In genomic region chr5:117976263-117976656, GRCm38 (mm10) we compare ENCODE assay signal across 8 mouse cellular contexts. TPM values are rescaled to one million over a fixed set of nuclear protein-coding genes. Genes with fewer than 3 reads are reported as not detected.
DNase-seq lines count a peak whose midpoint lies in the region; ATAC-seq and TF ChIP-seq lines count a peak whose summit lies in the region.

No protein-coding gene starts in this region.

- no peak for TF ChIP-seq POLR2A in cerebellum, adult 2 months (IDR thresholded peaks at IDR 0.05; ENCODE audit: borderline replicate concordance, insufficient read depth, low read length)
- TF ChIP-seq POLR2A in limb, embryonic 14.5 days (IDR thresholded peaks at IDR 0.05; ENCODE audit: borderline replicate concordance, extremely low read depth, insufficient read depth, insufficient read length), result no peak

- peaks cover 3% of the 10 kb centered on the region; the same call in 1 of the 2 replicates for H3K4me1 ChIP-seq in cerebellum, adult 2 months (ENCODE audit: control insufficient read depth, insufficient read depth, low read length)
- H3K4me1 ChIP-seq in neural tube, embryonic 11.5 days (ENCODE audit: control insufficient read depth, insufficient read depth, low read length), result peaks cover 7% of the 10 kb centered on the region
- peaks cover 9% of the 10 kb centered on the region for H3K4me1 ChIP-seq in limb, embryonic 14.5 days (ENCODE audit: control insufficient read depth, insufficient read depth, low read length)
- H3K4me1 ChIP-seq in stomach, embryonic 14.5 days (ENCODE audit: control insufficient read depth, insufficient read depth, low read length), result peaks cover 19% of the 10 kb centered on the region

- H3K9ac ChIP-seq in neural tube, embryonic 11.5 days (ENCODE audit: low read length), result peak overlapping the region; percentile 98
- H3K9ac ChIP-seq in limb, embryonic 14.5 days (ENCODE audit: low read depth, low read length, severe bottlenecking), result peak overlapping the region; percentile 92; the same call in 1 of the 2 replicates
- peak overlapping the region; percentile 89; the same call in 1 of the 2 replicates for H3K9ac ChIP-seq in stomach, embryonic 14.5 days (replicated peaks; ENCODE audit: low read depth, low read length)

- ATAC-seq in neural tube, embryonic 11.5 days (ENCODE audit: insufficient read depth, low FRiP score, low TSS enrichment), result peak; percentile 11; the same call in 1 of the 2 replicates
- ATAC-seq in limb, embryonic 14.5 days (ENCODE audit: low FRiP score, low read depth), result no peak
- no peak for ATAC-seq in stomach, embryonic 14.5 days (ENCODE audit: insufficient number of reproducible peaks, insufficient read depth, low FRiP score, low read depth)

- peaks cover 2% of the 10 kb centered on the region; the same call in 1 of the 2 replicates for H3K36me3 ChIP-seq in neural tube, embryonic 11.5 days (ENCODE audit: control insufficient read depth, insufficient read depth, low read length)
- H3K36me3 ChIP-seq in limb, embryonic 14.5 days (ENCODE audit: control insufficient read depth, insufficient read depth, low read length), result peaks cover 21% of the 10 kb centered on the region
- H3K36me3 ChIP-seq in stomach, embryonic 14.5 days (ENCODE audit: control insufficient read depth, insufficient read depth, low read length), result peaks cover 9% of the 10 kb centered on the region; the same call in 1 of the 2 replicates

- no peak overlapping the region for H3K27ac ChIP-seq in cerebellum, adult 2 months (ENCODE audit: insufficient read depth, low read length)
- no peak overlapping the region for H3K27ac ChIP-seq in neural tube, embryonic 11.5 days (ENCODE audit: low read depth, low read length)
- no peak overlapping the region for H3K27ac ChIP-seq in limb, embryonic 14.5 days (replicated peaks; ENCODE audit: low read depth, low read length)
- no peak overlapping the region for H3K27ac ChIP-seq in stomach, embryonic 14.5 days (ENCODE audit: low read length)

- no peaks in the 10 kb centered on the region for H3K9me3 ChIP-seq in neural tube, embryonic 11.5 days (ENCODE audit: control insufficient read depth, low read length)
- H3K9me3 ChIP-seq in limb, embryonic 14.5 days (ENCODE audit: control insufficient read depth, low read length), result no peaks in the 10 kb centered on the region
- no peaks in the 10 kb centered on the region for H3K9me3 ChIP-seq in stomach, embryonic 14.5 days (ENCODE audit: control insufficient read depth, low read depth, low read length)

- peak overlapping the region; percentile 88 for H3K4me3 ChIP-seq in cerebellum, adult 2 months (replicated peaks; ENCODE audit: insufficient read depth, low read depth, low read length)
- peak overlapping the region; percentile 100 for H3K4me3 ChIP-seq in neural tube, embryonic 11.5 days (ENCODE audit: low read depth, low read length)
- H3K4me3 ChIP-seq in limb, embryonic 14.5 days (replicated peaks; ENCODE audit: low read length), result peak overlapping the region; percentile 99
- peak overlapping the region; percentile 97 for H3K4me3 ChIP-seq in stomach, embryonic 14.5 days (ENCODE audit: low read depth, low read length)

- WGBS in cerebellum, adult 2 months, result 21% methylated on average over 19 of the region's 19 CpGs
- WGBS in neural tube, embryonic 11.5 days, result 23% methylated on average over 19 of the region's 19 CpGs
- 24% methylated on average over 19 of the region's 19 CpGs for WGBS in limb, embryonic 14.5 days
- WGBS in stomach, embryonic 14.5 days, result 19% methylated on average over 19 of the region's 19 CpGs

- peak overlapping the region; percentile 17; the same call in 1 of the 2 replicates for H3K4me2 ChIP-seq in neural tube, embryonic 11.5 days (ENCODE audit: low read depth)
- H3K4me2 ChIP-seq in limb, embryonic 14.5 days (replicated peaks; ENCODE audit: low read depth, low read length, severe bottlenecking), result peak overlapping the region; percentile 80
- peak overlapping the region; percentile 78 for H3K4me2 ChIP-seq in stomach, embryonic 14.5 days (replicated peaks; ENCODE audit: low read depth, low read length)

- TF ChIP-seq CTCF in cerebellum, adult 2 months (IDR thresholded peaks at IDR 0.05; ENCODE audit: borderline replicate concordance, insufficient read depth, low read depth, low read length), result no peak

- H3K27me3 ChIP-seq in cerebellum, adult 2 months (ENCODE audit: control insufficient read depth, insufficient read depth, low read length), result no peaks in the 10 kb centered on the region
- no peaks in the 10 kb centered on the region for H3K27me3 ChIP-seq in neural tube, embryonic 11.5 days (ENCODE audit: control insufficient read depth, insufficient read depth, low read length)
- H3K27me3 ChIP-seq in limb, embryonic 14.5 days (ENCODE audit: control insufficient read depth, insufficient read depth, low read length), result no peaks in the 10 kb centered on the region
- no peaks in the 10 kb centered on the region for H3K27me3 ChIP-seq in stomach, embryonic 14.5 days (ENCODE audit: control insufficient read depth, insufficient read depth, low read length)

- no peak for DNase-seq in cerebellum, adult 2 months
- no peak for DNase-seq in cerebellum, postnatal 10 days
- no peak for DNase-seq in neural tube, embryonic 11.5 days (ENCODE audit: low spot score)
- DNase-seq in neural tube, embryonic 10.5 days (ENCODE audit: extremely low spot score, low spot score), result no peak
- DNase-seq in limb, embryonic 14.5 days (ENCODE audit: low spot score), result no peak
- DNase-seq in cerebellum, adult 8-10 months, result no peak
- DNase-seq in Muller cell, postnatal 12 days (ENCODE audit: inconsistent ontology term), result no peak

RNA-seq across cellular contexts. Expression of gene Fbxo21, which starts 0.3 kb away (rescaled TPM):
- polyA plus RNA-seq in cerebellum, adult 2 months (2012; rRNA removed), result 114 and 124 TPM in 2 replicates
- polyA plus RNA-seq in neural tube, embryonic 11.5 days (2014; fragmentation: Nextera tagmentation; extraction: Ambion mirVana), result 102 and 107 TPM in 2 replicates
- polyA plus RNA-seq in limb, embryonic 14.5 days (2012; rRNA removed), result 52.5 and 67.0 TPM in 2 replicates
- polyA plus RNA-seq in limb, embryonic 14.5 days (2014; fragmentation: Nextera tagmentation; extraction: Ambion mirVana), result 44.2 and 56.4 TPM in 2 replicates
- polyA plus RNA-seq in stomach, embryonic 14.5 days (2014; fragmentation: Nextera tagmentation; extraction: Ambion mirVana), result 69.3 and 71.7 TPM in 2 replicates

RNA-seq across cellular contexts. Expression of gene Tesc, which starts 51.3 kb away (rescaled TPM):
- 95.4 and 102 TPM in 2 replicates for polyA plus RNA-seq in cerebellum, adult 2 months (2012; rRNA removed)
- 0.46 and 0.76 TPM in 2 replicates for polyA plus RNA-seq in neural tube, embryonic 11.5 days (2014; fragmentation: Nextera tagmentation; extraction: Ambion mirVana)
- 1.4 and 2.2 TPM in 2 replicates for polyA plus RNA-seq in limb, embryonic 14.5 days (2012; rRNA removed)
- polyA plus RNA-seq in limb, embryonic 14.5 days (2014; fragmentation: Nextera tagmentation; extraction: Ambion mirVana), result 5.2 and 8.6 TPM in 2 replicates
- polyA plus RNA-seq in stomach, embryonic 14.5 days (2014; fragmentation: Nextera tagmentation; extraction: Ambion mirVana), result 15.1 and 18.1 TPM in 2 replicates

Comparison
In these comparisons a context has a peak if more than half of its experiments do, and no peak if none do; other contexts are left out.
1. H3K4me2 ChIP-seq: peak in every context shown above with its lines; median percentile 80 in limb, embryonic 14.5 days; 78 in stomach, embryonic 14.5 days; 17 in neural tube, embryonic 11.5 days.